Mouse (Mus musculus): ENCODE measurements around the gene Iqschfp. TPM values are rescaled to one million over a fixed set of nuclear protein-coding genes. Genes with fewer than 3 reads are reported as not detected.

Gene Iqschfp
- polyA plus RNA-seq, 1 experiment from 2014 or later, result 0.12 TPM

GRCm38 (mm10) chr3:68506769-68507318, 614.8 kb downstream of the Iqschfp start:
- Histone ChIP-seq H3K4me3 (no peak overlapping the region), H3K36me3 (no peaks in the 10 kb centered on the region), H3K27ac (no peak overlapping the region), H3K4me1 (replicated peaks) (peaks cover 5% of the 10 kb centered on the region; the same call in 1 of the 2 replicates), H3K9me3 (no peaks in the 10 kb centered on the region), H3K27me3 (ENCODE audit: insufficient read depth, poor library complexity, severe bottlenecking) (no peaks in the 10 kb centered on the region)
- no peak for DNase-seq (ENCODE audit: low spot score)
- WGBS, result 70% methylated on average over 7 of the region's 7 CpGs

GRCm38 (mm10) chr3:68508629-68509028, 616.6 kb downstream of the Iqschfp start:
- Histone ChIP-seq H3K27ac (no peak overlapping the region), H3K4me3 (no peak overlapping the region), H3K9me3 (no peaks in the 10 kb centered on the region), H3K36me3 (no peaks in the 10 kb centered on the region), H3K4me1 (replicated peaks) (peaks cover 12% of the 10 kb centered on the region), H3K27me3 (ENCODE audit: insufficient read depth, poor library complexity, severe bottlenecking) (no peaks in the 10 kb centered on the region)
- DNase-seq (ENCODE audit: low spot score), result no peak
- WGBS, result 72% methylated on average over 6 of the region's 6 CpGs

- no peak for DNase-seq (ENCODE audit: low spot score)
- Histone ChIP-seq H3K36me3 (no peaks in the 10 kb centered on the region), H3K4me1 (replicated peaks) (peaks cover 24% of the 10 kb centered on the region), H3K9me3 (no peaks in the 10 kb centered on the region), H3K27ac (no peak overlapping the region), H3K4me3 (no peak overlapping the region), H3K27me3 (ENCODE audit: insufficient read depth, poor library complexity, severe bottlenecking) (no peaks in the 10 kb centered on the region)
- WGBS, result 82% methylated on average over 5 of the region's 5 CpGs
Measured at GRCm38 (mm10) chr3:68510872-68511271, 618.8 kb downstream of the Iqschfp start.

- H3K27ac ChIP-seq, result no peak overlapping the region
- H3K27me3 ChIP-seq (ENCODE audit: insufficient read depth, poor library complexity, severe bottlenecking), result no peaks in the 10 kb centered on the region
- no peak for DNase-seq (ENCODE audit: low spot score)
- H3K9me3 ChIP-seq, result no peaks in the 10 kb centered on the region
- WGBS, result 88% methylated on average over 4 of the region's 4 CpGs
- no peaks in the 10 kb centered on the region for H3K36me3 ChIP-seq
- H3K4me3 ChIP-seq, result no peak overlapping the region
- H3K4me1 ChIP-seq (replicated peaks), result peaks cover 24% of the 10 kb centered on the region
Measured at GRCm38 (mm10) chr3:68511744-68512143, 619.7 kb downstream of the Iqschfp start.

- Histone ChIP-seq H3K36me3 (no peaks in the 10 kb centered on the region), H3K27ac (no peak overlapping the region), H3K9me3 (no peaks in the 10 kb centered on the region), H3K4me3 (no peak overlapping the region), H3K4me1 (replicated peaks) (peaks cover 24% of the 10 kb centered on the region), H3K27me3 (ENCODE audit: insufficient read depth, poor library complexity, severe bottlenecking) (no peaks in the 10 kb centered on the region)
- 83% methylated on average over 11 of the region's 11 CpGs for WGBS
- DNase-seq (ENCODE audit: low spot score), result no peak
Measured at GRCm38 (mm10) chr3:68512327-68512726, 620.3 kb downstream of the Iqschfp start.

GRCm38 (mm10) chr3:68513340-68514119, 621.5 kb downstream of the Iqschfp start:
- H3K36me3 ChIP-seq, result no peaks in the 10 kb centered on the region
- DNase-seq (ENCODE audit: low spot score), result no peak
- H3K9me3 ChIP-seq, result no peaks in the 10 kb centered on the region
- 61% methylated on average over 7 of the region's 7 CpGs for WGBS
- no peak overlapping the region for H3K4me3 ChIP-seq
- peaks cover 22% of the 10 kb centered on the region for H3K4me1 ChIP-seq (replicated peaks)
- H3K27me3 ChIP-seq (ENCODE audit: insufficient read depth, poor library complexity, severe bottlenecking), result no peaks in the 10 kb centered on the region
- peak overlapping the region; percentile 35; the same call in 1 of the 2 replicates for H3K27ac ChIP-seq

- whole genome bisulfite sequencing, result 64% methylated on average over 3 of the region's 3 CpGs
Measured at GRCm38 (mm10) chr3:68514120-68514497, 622.1 kb downstream of the Iqschfp start.

GRCm38 (mm10) chr3:68514717-68515116, 622.7 kb downstream of the Iqschfp start:
- H3K36me3 ChIP-seq, result no peaks in the 10 kb centered on the region
- no peak overlapping the region for H3K4me3 ChIP-seq
- no peak for DNase-seq (ENCODE audit: low spot score)
- peaks cover 19% of the 10 kb centered on the region for H3K4me1 ChIP-seq (replicated peaks)
- no peak overlapping the region for H3K27ac ChIP-seq
- no peaks in the 10 kb centered on the region for H3K9me3 ChIP-seq
- H3K27me3 ChIP-seq (ENCODE audit: insufficient read depth, poor library complexity, severe bottlenecking), result no peaks in the 10 kb centered on the region
- 83% methylated on average over 3 of the region's 3 CpGs for WGBS

More at GRCm38 (mm10) chr3:68514120-68514497, 622.1 kb downstream of the Iqschfp start:
- Histone ChIP-seq H3K4me3 (no peak overlapping the region), H3K36me3 (no peaks in the 10 kb centered on the region), H3K4me1 (replicated peaks) (peaks cover 19% of the 10 kb centered on the region), H3K27me3 (ENCODE audit: insufficient read depth, poor library complexity, severe bottlenecking) (no peaks in the 10 kb centered on the region), H3K27ac (0 out of 2 replicates have a peak overlapping the region, but pooled peaks have one; percentile 35), H3K9me3 (no peaks in the 10 kb centered on the region)
- no peak for DNase-seq (ENCODE audit: low spot score)

GRCm38 (mm10) chr3:68516393-68517081, 624.5 kb downstream of the Iqschfp start:
- Histone ChIP-seq H3K9me3 (no peaks in the 10 kb centered on the region), H3K4me3 (no peak overlapping the region), H3K4me1 (replicated peaks) (peaks cover 19% of the 10 kb centered on the region), H3K27ac (no peak overlapping the region), H3K36me3 (no peaks in the 10 kb centered on the region), H3K27me3 (ENCODE audit: insufficient read depth, poor library complexity, severe bottlenecking) (no peaks in the 10 kb centered on the region)
- 90% methylated on average over 12 of the region's 12 CpGs for WGBS
- DNase-seq (ENCODE audit: low spot score), result no peak

- 83% methylated on average over 7 of the region's 7 CpGs for WGBS
- no peak for DNase-seq (ENCODE audit: low spot score)
- Histone ChIP-seq H3K9me3 (no peaks in the 10 kb centered on the region), H3K4me1 (replicated peaks) (peaks cover 19% of the 10 kb centered on the region), H3K27ac (no peak overlapping the region), H3K36me3 (no peaks in the 10 kb centered on the region), H3K27me3 (ENCODE audit: insufficient read depth, poor library complexity, severe bottlenecking) (no peaks in the 10 kb centered on the region), H3K4me3 (no peak overlapping the region)
Measured at GRCm38 (mm10) chr3:68517236-68517635, 625.2 kb downstream of the Iqschfp start.

GRCm38 (mm10) chr3:68518041-68518440, 626.0 kb downstream of the Iqschfp start:
- Histone ChIP-seq H3K27ac (no peak overlapping the region), H3K4me3 (no peak overlapping the region), H3K9me3 (no peaks in the 10 kb centered on the region), H3K4me1 (replicated peaks) (peaks cover 18% of the 10 kb centered on the region), H3K36me3 (no peaks in the 10 kb centered on the region), H3K27me3 (ENCODE audit: insufficient read depth, poor library complexity, severe bottlenecking) (no peaks in the 10 kb centered on the region)
- no peak for DNase-seq (ENCODE audit: low spot score)
- WGBS, result 90% methylated on average over 8 of the region's 8 CpGs

GRCm38 (mm10) chr3:68518586-68518985, 626.6 kb downstream of the Iqschfp start:
- DNase-seq (ENCODE audit: low spot score), result no peak
- H3K4me1 ChIP-seq (replicated peaks), result peaks cover 13% of the 10 kb centered on the region
- no peaks in the 10 kb centered on the region for H3K36me3 ChIP-seq
- no peaks in the 10 kb centered on the region for H3K9me3 ChIP-seq
- no peaks in the 10 kb centered on the region for H3K27me3 ChIP-seq (ENCODE audit: insufficient read depth, poor library complexity, severe bottlenecking)
- H3K4me3 ChIP-seq, result no peak overlapping the region
- WGBS, result 96% methylated on average over 5 of the region's 5 CpGs
- H3K27ac ChIP-seq, result no peak overlapping the region

GRCm38 (mm10) chr3:68525361-68525878, 633.4 kb downstream of the Iqschfp start:
- H3K27me3 ChIP-seq (ENCODE audit: insufficient read depth, poor library complexity, severe bottlenecking), result no peaks in the 10 kb centered on the region
- no peaks in the 10 kb centered on the region for H3K4me1 ChIP-seq (replicated peaks)
- H3K27ac ChIP-seq, result no peak overlapping the region
- no peaks in the 10 kb centered on the region for H3K36me3 ChIP-seq
- H3K4me3 ChIP-seq, result no peak overlapping the region
- H3K9me3 ChIP-seq, result no peaks in the 10 kb centered on the region
- DNase-seq (ENCODE audit: low spot score), result no peak
- 93% methylated on average over 10 of the region's 10 CpGs for WGBS
